Mouse (Mus musculus) bone marrow macrophage, adult 2 months (primary cell): ENCODE results near the gene Abcc4.

ENCODE experiments used
- CTCF ChIP-seq: IDR thresholded peaks from 2 replicates; pipeline ENCODE4 v1.5.1; 2012; ENCODE audit warnings: low read depth, mild to moderate bottlenecking, low read length, moderate library complexity
- POLR2A ChIP-seq: IDR thresholded peaks from 2 replicates; pipeline ENCODE4 v1.6.1; 2012; ENCODE audit warnings: mild to moderate bottlenecking, low read depth, low read length, borderline replicate concordance

- no peak for TF ChIP-seq CTCF
- TF ChIP-seq POLR2A = no peak
These were observed 24.9 kb downstream of the Abcc4 start for GRCm38 (mm10) chr14:118681087-118681486.
